Mouse (Mus musculus) mouse embryonic stem cell (cell line): Measurements from ENCODE around the gene L3hypdh.

Experiments used
- in situ Hi-C, 2 experiments: fragments of 300-500 bp; cut with MboI; formaldehyde crosslinking; loops; 1 replicate in 1 of 2; 3 replicates in 1 of 2; pipeline ENCODE4 v1.14.3; 2019 to 2020; ENCODE audit warnings: low sequenced_read_pairs in 2 of 2, low pct_unique_long_range_greater_than_20kb in 1 of 2, mixed read lengths in 1 of 2; ENCODE audit not compliant: unreplicated experiment in 1 of 2

The L3hypdh gene

GRCm38 (mm10) chr12:72070327-72071269, 14.6 kb downstream of the L3hypdh start, which contains the start of gene Gpr135:
Gene Gpr135 (minus strand): TSS chr12:72071125.
- in situ Hi-C loops = loop anchor here in 1 of 2 experiments (25.0 kb wide), 1 partner anchor 592 kb away; the partner anchor contains the start of gene Dhrs7

GRCm38 (mm10) chr12:72069626-72070326, 15.5 kb downstream of the L3hypdh start:
- in situ Hi-C loops = loop anchor here in 1 of 2 experiments (25.0 kb wide), 1 partner anchor 593 kb away; the partner anchor contains the start of gene Dhrs7

GRCm38 (mm10) chr12:72057780-72058179, 27.5 kb downstream of the L3hypdh start:
- in situ Hi-C loops = loop anchor here in 1 of 2 experiments (25.0 kb wide), 1 partner anchor 605 kb away; the partner anchor contains the start of gene Dhrs7

GRCm38 (mm10) chr12:72053851-72054250, 31.4 kb downstream of the L3hypdh start:
- in situ Hi-C loops = loop anchor here (5.0 to 25.0 kb wide), 2 partner anchors 287 to 608 kb away; partner anchors contain the start of gene Dhrs7 (in 1 of the 2)

- in situ Hi-C loops = loop anchor here (5.0 to 25.0 kb wide), 2 partner anchors 286 to 609 kb away; partner anchors contain the start of gene Dhrs7 (in 1 of the 2)
Observed at GRCm38 (mm10) chr12:72053303-72053702, 31.9 kb downstream of the L3hypdh start.

- in situ Hi-C loops = loop anchor here (5.0 to 25.0 kb wide), 2 partner anchors 285 to 610 kb away; partner anchors contain the start of gene Dhrs7 (in 1 of the 2)
Observed at GRCm38 (mm10) chr12:72052571-72052970, 32.7 kb downstream of the L3hypdh start.

- in situ Hi-C loops = loop anchor here (5.0 to 25.0 kb wide), 2 partner anchors 284 to 611 kb away; partner anchors contain the start of gene Dhrs7 (in 1 of the 2)
Observed at GRCm38 (mm10) chr12:72050821-72051220, 34.4 kb downstream of the L3hypdh start.

- in situ Hi-C loops = loop anchor here (5.0 to 25.0 kb wide), 2 partner anchors 283 to 612 kb away; partner anchors contain the start of gene Dhrs7 (in 1 of the 2)
Observed at GRCm38 (mm10) chr12:72050156-72050555, 35.1 kb downstream of the L3hypdh start.

GRCm38 (mm10) chr12:72047513-72047912, 37.7 kb downstream of the L3hypdh start:
- in situ Hi-C loops = loop anchor here in 1 of 2 experiments (25.0 kb wide), 1 partner anchor 285 kb away; no protein-coding TSS in a partner anchor

GRCm38 (mm10) chr12:72041238-72041637, 44.0 kb downstream of the L3hypdh start:
- in situ Hi-C loops = loop anchor here in 1 of 2 experiments (25.0 kb wide), 1 partner anchor 279 kb away; no protein-coding TSS in a partner anchor

GRCm38 (mm10) chr12:72039501-72039900, 45.7 kb downstream of the L3hypdh start:
- in situ Hi-C loops = loop anchor here (10.0 to 25.0 kb wide), 2 partner anchors 265 to 277 kb away; no protein-coding TSS in a partner anchor

GRCm38 (mm10) chr12:72038866-72039265, 46.4 kb downstream of the L3hypdh start:
- in situ Hi-C loops = loop anchor here (10.0 to 25.0 kb wide), 2 partner anchors 264 to 277 kb away; no protein-coding TSS in a partner anchor

GRCm38 (mm10) chr12:72037049-72037448, 48.2 kb downstream of the L3hypdh start:
- in situ Hi-C loops = loop anchor here (10.0 to 25.0 kb wide), 2 partner anchors 262 to 275 kb away; no protein-coding TSS in a partner anchor

- in situ Hi-C loops = loop anchor here (10.0 to 25.0 kb wide), 2 partner anchors 261 to 274 kb away; no protein-coding TSS in a partner anchor
Observed at GRCm38 (mm10) chr12:72036097-72036661, 49.1 kb downstream of the L3hypdh start.

GRCm38 (mm10) chr12:72031794-72032193, 53.4 kb downstream of the L3hypdh start:
- in situ Hi-C loops = loop anchor here (10.0 to 25.0 kb wide), 2 partner anchors 257 to 269 kb away; no protein-coding TSS in a partner anchor

GRCm38 (mm10) chr12:72031171-72031570, 54.1 kb downstream of the L3hypdh start:
- in situ Hi-C loops = loop anchor here (10.0 to 25.0 kb wide), 2 partner anchors 256 to 269 kb away; no protein-coding TSS in a partner anchor

- in situ Hi-C loops = loop anchor here in 1 of 2 experiments (25.0 kb wide), 1 partner anchor 263 kb away; no protein-coding TSS in a partner anchor
Observed at GRCm38 (mm10) chr12:72025275-72025795, 59.9 kb downstream of the L3hypdh start.
